Mouse (Mus musculus): ENCODE results near the gene Pnpla2.

Gene Pnpla2

DNA sequence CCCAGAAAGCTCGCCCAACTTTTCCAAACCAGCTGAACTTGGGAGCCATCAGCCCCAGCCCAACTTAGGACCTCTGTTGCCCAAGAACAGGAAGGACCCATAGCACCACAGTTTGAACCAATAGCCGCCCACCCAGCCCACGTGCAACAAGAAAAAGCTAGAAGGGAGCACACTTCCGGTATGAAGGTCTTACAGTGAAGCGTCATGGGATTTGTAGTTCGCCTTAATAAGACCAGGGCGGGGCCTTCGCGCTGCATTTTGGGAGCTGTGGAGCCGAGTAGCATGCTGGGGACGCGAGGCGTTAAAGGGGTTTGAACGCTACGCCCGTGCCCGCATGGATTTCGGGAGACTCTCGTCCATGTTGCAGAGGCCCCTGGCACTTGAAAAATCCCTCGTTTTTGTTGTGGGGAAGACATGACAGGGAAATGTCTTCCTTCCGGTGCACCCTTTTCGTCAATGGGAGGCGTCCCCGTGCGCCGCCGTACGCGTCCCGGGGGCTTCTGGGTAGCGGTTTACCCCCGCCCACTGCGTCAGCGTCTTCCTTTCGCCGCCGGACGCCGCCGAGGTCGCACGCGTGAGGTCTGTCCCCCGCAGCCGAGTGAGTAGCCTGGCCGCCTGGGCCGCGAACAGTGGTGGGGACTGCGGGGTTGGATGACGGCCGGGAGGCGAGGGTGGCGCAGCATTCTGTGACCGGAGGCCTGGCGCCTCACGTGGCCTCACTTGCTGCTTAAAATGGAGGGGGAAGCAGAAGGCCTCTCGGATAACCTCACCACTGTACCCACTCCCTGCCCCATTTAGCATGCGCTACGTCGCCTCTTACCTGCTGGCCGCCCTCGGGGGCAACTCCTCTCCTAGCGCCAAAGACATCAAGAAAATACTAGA is 7.6 kb upstream of the Pnpla2 start, which contains the start of gene Rplp2:
TSS of gene Rplp2 (plus strand) at position 261 of the 882 bp plus-strand sequence.
- peak; percentile 82 for DNase-seq (ENCODE audit: low read depth, low spot score)

DNA sequence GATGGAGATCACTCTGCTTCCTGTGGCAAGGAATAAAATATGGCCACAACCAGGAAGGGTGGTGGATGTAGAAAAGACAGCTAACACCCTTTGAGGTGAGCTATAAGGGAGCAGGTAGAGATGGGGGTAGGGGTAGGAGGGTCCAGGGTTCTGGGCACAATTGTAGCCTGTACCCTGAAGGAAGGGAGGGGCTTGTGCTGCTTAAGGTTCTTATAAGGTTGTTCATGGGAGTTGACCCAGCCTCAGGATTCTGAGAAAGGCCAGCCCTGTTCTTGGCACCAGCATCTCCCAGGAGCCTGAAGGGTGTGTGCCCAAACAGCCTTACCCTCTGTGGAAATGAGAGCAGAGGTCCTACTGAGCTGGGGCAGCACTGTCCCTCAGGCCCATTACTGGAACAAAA is 3.1 kb upstream of the Pnpla2 start:
- no peak for DNase-seq (ENCODE audit: low read depth, low spot score)

DNA sequence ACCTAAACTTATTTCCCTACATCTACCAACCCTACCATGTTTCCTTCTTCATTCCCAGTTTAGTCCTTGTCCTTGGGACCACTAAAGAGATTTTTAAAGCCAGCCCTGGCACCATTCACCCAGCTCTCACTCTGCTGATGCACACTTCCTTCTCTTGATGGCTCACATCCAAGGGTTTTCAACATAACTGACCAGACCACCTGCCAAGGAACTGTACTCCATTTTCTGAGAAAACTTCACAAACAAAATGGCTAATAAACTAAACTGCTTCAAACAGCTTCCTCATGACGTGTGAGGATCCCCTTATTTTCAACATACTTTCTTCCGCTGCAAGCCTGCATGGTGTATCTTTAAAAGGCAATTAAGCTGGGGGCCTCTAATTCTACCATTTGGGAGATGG is 1.4 kb upstream of the Pnpla2 start:
- DNase-seq (ENCODE audit: low read depth, low spot score) = no peak

DNA sequence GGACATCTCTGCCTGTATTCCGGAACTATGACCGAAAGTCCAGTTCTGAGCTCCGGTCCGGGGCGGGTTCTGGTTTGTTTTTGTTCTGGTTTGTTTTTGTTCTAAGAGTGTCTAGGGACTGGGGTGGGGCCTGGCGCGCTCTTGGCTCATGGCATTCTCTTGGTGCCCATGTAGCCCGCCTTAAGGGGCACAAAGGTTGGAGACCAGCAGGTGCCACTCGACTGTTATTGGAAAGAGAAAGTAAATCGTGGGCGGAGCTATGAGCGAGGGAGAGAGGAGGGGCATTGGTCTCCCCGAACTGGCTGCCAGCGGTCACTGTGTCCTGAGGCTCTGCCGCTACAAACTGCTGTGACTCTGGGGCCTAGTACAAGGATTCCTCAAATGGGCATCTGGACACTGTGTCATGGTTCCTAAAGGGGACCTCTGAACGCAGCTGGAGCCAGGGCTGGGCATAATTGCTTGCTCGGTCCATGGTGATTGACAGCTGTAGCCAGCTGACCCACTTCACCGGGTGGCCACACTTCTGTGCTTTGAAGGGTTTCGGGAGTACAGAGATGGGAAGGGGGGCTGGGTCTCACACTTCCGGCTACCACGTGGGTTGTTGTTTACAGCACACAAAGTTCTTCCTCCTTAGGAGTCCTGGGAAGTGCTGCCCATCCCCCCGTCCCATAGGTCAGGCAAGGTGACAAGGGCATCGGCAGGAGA is 764 bp downstream of the Pnpla2 start:
- DNase-seq (ENCODE audit: low read depth, low spot score) = no peak

DNA sequence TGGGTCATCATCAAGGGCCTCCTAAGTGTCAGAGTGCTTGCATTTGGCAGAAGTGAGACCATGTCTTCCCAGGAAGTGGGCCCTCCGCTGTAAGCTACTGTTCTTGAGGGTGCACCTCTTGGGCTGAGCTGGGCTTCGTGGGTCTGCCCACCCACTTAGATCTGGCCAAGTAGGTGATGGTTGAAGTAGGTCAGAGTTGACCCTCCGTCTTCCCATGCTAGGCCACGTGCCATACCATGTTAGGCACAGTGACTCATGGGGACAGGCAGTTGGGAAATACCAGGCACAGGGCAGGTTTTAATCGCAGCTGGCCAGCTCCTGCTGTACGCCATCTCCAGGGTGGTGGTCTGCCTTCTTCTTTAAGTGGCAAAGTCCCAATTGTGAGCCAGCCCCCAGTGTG is 1.7 kb downstream of the Pnpla2 start:
- no peak for DNase-seq (ENCODE audit: low read depth, low spot score)

DNA sequence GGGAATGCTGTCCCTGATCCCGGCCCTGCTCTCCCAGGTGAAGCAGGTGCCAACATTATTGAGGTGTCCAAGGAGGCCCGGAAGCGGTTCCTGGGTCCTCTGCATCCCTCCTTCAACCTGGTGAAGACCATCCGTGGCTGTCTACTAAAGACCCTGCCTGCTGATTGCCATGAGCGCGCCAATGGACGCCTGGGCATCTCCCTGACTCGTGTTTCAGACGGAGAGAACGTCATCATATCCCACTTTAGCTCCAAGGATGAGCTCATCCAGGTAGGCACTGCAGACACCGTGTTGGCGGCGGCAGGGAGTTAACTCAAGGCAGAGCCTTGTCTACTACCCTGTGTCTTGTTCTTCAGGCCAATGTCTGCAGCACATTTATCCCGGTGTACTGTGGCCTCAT is 2.2 kb downstream of the Pnpla2 start:
- no peak for DNase-seq (ENCODE audit: low read depth, low spot score)

DNA sequence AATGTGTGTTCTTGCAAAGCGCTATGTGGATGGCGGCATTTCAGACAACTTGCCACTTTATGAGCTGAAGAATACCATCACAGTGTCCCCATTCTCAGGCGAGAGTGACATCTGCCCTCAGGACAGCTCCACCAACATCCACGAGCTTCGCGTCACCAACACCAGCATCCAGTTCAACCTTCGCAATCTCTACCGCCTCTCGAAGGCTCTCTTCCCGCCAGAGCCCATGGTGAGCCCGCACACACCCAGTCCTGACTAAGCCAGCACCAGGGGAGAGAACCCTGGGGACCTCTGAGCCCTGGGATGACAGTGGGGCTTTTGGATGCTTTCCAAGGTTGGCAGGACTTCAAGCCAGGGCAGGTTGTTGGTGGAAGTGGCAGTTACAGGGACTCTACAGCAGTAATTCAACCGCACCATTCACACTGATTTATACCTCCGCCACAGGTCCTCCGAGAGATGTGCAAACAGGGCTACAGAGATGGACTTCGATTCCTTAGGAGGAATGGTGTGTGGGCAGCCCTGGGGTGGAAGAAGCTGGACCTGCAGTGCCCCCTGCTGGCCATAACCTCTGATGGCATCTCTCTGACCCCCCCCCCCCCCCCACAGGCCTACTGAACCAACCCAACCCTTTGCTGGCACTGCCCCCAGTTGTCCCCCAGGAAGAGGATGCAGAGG is 3.1 kb downstream of the Pnpla2 start:
- no peak for DNase-seq (ENCODE audit: low read depth, low spot score)

DNA sequence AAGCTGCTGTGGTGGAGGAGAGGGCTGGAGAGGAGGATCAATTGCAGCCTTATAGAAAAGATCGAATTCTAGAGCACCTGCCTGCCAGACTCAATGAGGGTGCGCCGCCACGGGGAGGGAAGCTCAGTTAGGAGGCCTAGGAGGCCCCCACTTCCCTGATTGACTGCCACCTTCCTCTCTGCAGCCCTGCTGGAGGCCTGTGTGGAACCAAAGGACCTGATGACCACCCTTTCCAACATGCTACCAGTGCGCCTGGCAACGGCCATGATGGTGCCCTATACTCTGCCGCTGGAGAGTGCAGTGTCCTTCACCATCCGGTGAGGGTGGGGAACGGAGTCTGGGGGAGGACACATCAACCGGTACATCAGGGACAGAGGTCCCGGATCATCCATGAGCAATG is 3.7 kb downstream of the Pnpla2 start:
- no peak for DNase-seq (ENCODE audit: low read depth, low spot score)

DNA sequence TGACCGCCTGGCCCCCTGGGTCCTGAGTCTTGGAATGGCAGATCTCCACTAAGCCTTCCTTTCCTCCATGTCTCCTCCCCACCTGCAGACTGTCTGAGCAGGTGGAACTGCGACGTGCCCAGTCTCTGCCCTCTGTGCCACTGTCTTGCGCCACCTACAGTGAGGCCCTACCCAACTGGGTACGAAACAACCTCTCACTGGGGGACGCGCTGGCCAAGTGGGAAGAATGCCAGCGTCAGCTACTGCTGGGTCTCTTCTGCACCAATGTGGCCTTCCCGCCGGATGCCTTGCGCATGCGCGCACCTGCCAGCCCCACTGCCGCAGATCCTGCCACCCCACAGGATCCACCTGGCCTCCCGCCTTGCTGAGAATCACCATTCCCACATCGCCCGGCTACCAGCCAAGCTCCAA is 4.3 kb downstream of the Pnpla2 start:
- no peak for DNase-seq (ENCODE audit: low read depth, low spot score)

DNA sequence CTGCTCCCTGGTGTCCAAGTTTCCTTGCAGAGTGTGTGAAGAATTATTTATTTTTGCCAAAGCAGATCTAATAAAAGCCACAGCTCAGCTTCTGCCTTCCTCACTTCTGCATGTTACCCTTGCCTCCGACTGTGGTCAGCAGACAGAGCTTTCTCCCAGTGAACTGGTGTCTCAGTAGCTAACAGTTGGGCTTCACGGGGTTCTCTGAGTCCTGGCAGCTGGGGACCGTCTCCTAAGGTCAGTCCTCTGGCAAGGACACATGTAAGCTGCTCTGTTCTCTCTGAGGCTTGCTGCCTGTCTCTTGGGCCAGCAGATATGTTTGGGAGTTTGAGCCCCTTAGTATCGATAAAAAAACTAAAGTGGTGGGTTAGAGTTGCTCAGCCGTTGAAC is 5.0 kb downstream of the Pnpla2 start:
- no peak for DNase-seq (ENCODE audit: low read depth, low spot score)

DNA sequence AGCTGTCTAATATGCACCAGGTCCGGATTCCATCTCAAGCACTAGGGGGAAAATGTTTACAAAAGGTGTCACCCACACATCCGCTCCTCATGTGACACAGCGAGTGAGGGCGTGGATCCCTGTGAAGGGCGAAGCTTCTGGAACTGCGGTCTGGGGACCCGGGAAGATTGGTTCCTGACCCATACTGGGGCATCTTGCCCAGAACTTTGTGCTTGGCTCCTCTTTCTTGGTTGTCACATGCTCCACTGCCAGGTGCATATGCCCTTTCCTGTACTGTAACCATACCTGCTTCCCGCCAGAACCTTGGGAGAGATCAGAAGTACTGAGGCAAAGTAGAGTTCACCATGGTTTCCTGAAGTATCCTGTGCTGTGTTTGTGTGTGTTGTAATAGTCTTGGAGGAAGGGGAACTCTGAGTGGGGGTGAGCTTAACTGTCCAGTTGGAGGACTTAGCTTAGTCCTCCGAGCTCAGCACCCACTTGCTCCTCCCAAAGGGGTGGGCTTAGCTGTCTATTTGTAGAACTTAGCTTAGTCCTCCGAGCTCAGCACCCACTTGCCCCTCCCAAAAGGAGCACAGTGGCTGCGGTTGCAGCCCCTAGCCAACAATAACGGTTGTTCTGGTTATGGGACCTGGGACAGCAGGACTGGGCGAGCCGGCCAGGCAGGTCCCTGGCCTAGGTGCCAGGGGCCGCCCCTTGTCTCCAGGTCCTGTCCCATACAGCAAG is 5.6 kb downstream of the Pnpla2 start, which contains the start of gene Cracr2b:
TSS of gene Cracr2b (plus strand) at position 704 of the 723 bp plus-strand sequence.
- no peak for DNase-seq (ENCODE audit: low read depth, low spot score)

DNA sequence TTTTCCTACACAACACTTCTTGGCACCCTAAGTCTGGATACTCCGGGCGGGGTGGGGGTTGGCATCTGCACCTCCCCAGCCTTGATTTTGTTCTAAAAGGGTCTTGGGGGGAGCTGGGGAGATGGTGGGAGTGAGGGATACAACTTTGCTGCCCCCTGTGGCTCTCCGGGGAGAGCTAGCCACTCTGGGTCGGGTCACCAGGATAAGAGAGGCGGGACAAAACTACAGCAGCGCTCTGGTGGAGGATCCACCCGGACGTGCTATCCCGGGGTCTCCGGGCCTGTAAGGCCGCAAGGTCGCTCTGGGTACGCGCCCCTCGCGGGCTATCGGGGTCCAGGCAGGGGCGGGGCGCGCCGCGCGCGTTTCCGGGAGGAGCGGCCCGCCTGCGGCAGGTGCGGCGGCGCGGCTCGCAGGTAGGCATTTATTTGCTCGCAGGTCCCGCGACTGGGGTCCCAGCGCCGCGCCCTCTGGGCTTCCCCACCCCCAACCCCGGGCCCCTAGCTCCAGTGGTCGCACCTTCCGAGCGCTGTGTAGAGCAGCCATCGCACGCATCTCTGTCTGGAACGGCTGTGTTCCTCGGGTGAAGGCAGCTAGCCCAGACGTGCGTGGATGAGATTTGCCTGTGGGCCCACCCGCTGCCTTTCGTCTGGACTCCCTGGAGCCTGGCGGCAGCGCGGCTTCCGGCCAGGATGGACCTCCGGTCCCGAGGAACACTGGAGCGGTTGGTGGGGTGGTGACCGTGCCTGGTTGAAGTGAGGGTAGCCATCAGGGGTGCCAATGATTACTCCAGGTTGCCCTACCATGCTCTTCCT is 6.7 kb downstream of the Pnpla2 start:
- DNase-seq (ENCODE audit: low read depth, low spot score) = no peak

DNA sequence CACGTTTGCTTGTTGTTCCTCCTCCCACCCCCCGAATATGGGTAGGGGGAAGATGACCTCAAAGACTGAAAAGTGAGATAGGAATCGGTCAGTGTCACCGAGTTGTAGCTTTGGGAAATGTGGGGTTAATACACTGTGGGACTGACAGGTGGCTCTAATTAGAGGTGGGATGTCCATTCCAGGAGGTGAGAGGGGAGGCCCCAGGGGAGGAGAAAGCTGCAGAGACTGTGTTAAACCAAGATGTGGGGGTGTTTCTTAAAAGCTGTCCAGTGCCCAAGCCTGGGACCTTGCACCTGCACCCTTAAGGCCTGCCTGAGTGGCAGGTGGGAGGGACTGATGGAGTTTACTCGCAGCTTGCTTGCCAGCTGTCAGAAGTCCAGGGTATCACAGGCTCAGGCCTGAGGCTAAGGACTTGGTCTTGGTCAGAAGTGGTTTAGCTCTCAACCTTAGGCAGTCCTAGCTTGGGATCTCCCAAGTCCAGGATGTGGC is 7.4 kb downstream of the Pnpla2 start:
- no peak for DNase-seq (ENCODE audit: low read depth, low spot score)

DNA sequence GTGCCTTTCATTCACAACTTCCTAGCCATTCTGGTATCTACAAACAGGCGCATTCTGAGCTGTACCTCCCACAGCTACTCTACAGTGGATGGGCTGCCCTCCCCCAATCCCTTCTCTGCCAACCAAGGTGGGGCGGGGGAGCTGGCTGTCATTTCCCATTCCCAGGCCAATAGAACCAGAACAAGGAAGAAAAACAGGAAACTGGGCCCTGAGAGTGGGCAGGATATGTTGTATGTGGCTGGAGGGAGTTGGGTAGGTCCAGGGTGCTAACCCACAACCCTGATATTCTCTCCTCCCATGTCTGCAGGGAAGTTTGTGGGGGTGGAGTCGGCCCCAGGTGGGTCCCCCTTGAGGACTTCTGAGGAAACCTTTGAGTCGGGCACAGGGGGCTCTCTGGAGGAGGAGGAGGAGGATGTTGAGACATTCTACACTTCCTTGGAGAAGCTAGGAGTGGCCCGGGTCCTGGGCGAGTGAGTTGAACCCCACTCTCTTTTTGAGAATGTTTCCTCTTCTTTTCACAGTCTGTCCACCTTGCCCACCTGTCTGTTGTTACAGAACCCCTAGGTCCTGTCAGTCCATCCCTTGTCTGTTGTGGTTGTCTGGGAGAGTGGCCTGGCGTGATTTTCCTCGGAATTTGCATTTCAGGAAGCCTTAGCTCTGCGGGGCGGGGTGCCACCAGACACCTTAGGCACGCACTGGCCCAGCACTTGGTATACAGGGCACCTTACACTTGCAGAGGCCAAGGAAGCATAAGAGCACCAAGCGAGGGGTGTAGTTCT is 9.0 kb downstream of the Pnpla2 start:
- DNase-seq (ENCODE audit: low read depth, low spot score) = no peak

DNA sequence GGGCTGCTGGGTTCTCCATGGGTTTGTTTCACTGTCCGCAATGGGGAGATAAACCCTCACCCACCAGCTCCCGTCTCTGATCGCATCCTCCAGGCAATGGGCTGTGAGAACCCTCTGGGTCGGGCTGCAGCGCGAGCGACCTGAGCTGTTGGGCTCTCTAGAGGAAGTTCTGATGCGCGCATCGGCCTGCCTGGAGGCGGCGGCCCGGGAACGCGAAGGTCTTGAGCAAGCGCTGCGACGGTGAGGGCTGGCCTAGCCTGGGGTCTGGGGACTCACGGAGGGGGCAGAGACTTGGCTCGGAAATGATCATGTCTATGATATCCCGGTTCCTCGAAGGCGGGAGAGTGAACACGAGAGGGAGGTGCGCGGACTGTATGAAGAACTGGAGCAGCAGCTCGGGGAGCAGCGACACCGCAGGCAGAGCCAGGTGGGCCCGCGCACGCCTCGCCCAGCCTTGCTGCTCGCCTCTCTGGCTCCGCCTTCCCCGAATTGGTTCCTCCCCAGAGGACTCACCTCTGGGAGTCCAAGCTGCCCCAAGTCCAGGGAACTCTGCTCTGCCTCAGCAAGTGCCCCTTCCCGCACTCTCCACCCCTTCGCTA is 9.7 kb downstream of the Pnpla2 start:
- DNase-seq (ENCODE audit: low read depth, low spot score) = no peak

DNA sequence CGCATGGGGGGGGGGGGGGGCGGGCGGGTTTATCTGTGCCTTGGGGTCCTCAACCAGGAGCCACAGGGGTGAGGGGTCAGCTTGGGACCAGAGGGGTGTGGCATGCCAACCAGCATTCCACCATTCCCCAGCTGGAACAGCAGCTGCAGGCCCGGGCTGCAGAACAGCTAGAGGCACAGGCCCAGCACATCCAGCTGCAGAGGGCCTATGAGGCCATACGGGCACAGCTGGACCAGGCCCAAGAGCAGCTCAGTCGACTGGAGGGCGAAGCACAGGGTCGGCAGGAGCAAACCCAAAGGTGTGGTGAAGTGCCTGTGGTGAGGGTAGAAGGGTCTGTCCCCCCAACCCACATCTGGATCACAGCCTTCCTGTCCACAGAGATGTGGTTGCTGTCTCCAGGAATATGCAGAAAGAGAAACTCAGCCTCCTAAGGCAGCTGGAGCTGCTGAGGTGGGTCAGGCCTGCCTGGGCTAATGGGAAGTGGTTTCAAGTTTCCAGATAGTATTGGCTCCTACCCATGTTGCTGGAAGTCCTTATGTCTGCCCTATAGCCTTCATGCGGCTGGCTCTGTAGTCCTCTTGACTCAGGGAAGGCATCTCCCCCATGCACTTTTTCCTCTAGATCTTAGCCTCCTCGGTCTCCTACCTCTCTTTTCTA is 10.5 kb downstream of the Pnpla2 start:
- DNase-seq (ENCODE audit: low read depth, low spot score) = no peak

DNA sequence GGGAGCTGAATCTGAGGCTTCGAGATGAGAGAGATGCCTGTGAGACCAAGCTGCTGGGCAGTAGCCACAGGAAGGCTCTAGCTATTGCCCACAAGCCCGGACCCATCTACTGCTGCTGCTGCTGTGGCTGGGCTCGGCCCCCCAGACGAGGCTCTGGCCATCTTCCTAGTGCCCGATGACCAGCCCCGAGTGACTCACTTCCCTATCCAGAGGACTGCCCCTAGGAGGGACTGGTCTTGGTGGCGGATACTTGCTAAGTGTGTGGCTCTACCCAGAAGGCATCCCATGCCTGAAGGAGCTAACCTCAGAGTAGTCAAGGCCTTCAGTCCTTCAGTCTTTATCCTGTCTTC is 11.0 kb downstream of the Pnpla2 start:
- DNase-seq (ENCODE audit: low read depth, low spot score) = no peak

DNA sequence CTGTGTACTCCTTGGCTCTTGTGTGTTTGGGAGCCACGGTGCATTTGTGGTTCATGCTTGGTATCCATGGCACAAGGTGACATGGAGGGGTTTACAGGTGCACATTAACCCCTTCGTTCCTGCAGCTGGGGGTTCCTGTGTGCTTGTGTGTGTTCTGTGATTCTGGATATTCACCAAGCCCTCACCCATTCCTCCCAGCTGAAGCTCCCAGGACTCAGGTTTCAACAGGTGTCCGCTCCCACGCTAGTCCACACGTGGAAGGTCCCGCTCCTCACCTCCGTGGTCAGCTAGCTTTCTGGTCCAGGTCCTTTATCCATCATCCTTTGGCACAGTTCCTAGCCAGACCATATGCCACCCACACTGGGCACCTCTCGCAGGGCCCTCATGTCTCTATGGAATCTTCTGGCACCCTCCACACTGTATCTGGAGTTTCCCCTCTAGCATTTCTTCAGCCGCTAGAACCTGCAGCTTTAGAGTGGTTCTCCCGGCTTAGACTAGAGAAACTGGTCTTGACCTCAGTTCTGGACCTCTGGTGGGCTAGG is 11.7 kb downstream of the Pnpla2 start:
- no peak for DNase-seq (ENCODE audit: low read depth, low spot score)

Data from c-Kit-negative CD71-positive TER-119-positive erythroid progenitor cells, embryonic 14.5 days (primary cell).